Mouse (Mus musculus) heart, adult 2 months (tissue): ENCODE measurements around the gene Tsen34.

Experiments
- CTCF ChIP-seq: fragments of 200-600 bp; IDR thresholded peaks from 2 replicates; pipeline ENCODE4 v1.8.1; 2022; ENCODE audit warnings: antibody characterized with exemption, mild to moderate bottlenecking, moderate library complexity
- POLR2A ChIP-seq: fragments of 200-500 bp; IDR thresholded peaks from 2 replicates; pipeline ENCODE4 v1.6.1; 2011; ENCODE audit warnings: mild to moderate bottlenecking, low read depth, low read length, control low read depth; ENCODE audit not compliant: insufficient read depth

DNA sequence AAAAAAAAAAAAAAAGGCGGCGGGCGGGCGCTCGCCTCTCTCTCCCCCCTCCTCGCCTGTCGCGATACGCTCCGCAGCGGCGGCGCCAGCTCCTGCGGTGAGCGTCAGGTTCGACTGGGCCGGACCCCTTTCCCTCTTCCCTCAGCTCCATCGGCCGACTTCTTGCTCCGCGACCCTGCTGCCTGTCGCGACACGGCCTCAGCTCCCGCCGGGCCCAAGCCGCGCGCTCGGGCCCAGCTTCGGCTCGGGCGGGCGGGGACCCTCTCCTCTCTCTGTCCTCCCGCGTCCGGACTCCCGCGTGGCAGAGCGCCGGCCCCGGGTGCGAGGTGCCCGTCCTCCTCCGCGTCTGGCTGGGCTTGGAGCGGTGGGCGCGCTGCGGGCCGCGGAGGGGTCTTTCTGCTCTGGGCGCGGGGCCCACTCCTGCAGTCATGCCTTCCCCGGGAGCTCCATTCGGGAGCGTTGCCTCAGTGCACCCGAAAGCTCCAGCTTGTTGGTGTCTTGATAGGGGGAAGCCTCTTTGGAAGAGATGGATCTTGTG lies 47.1 kb upstream of the Tsen34 start:
- TF ChIP-seq CTCF (no peak), POLR2A (no peak)
